Mouse (Mus musculus) C2C12 (cell line): ENCODE data around the gene Hist1h4j.

ENCODE experiments used
- CTCF ChIP-seq: IDR thresholded peaks from one replicate; pipeline ENCODE4 v1.5.1; 2011; ENCODE audit not compliant: control insufficient read depth, insufficient read depth, insufficient read length
- USF1 ChIP-seq: IDR thresholded peaks from one replicate; pipeline ENCODE4 v1.6.1; 2011; ENCODE audit warnings: low read depth, mild to moderate bottlenecking, control low read depth, moderate library complexity

DNA sequence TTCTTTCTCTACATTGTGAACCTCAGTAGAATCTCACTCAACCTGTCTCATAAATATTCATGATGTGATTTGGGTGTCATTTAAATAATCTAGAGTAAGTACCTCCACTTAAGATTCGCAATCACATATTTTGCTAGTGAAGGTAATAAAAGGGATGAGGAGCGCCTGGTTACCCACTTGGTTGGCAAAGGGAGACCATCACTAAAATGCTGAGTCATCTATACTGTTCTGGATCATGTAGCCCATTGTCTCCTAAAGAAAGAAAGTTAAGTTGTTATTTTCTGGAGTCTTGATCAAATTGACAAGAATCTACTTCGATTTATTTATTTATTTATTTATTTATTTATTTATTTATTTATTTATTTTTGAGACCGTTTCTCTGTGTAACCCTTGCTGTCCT, 28.2 kb upstream of the Hist1h4j start:
- TF ChIP-seq CTCF: no peak
- no peak for TF ChIP-seq USF1
